Mouse (Mus musculus): ENCODE measurements around the gene Ndufs7. TPM values are rescaled to one million over a fixed set of nuclear protein-coding genes. Genes with fewer than 3 reads are reported as not detected.

Gene Ndufs7
- total and polyA plus RNA-seq, 3 experiments, result 377 to 458 TPM; not detected in 1

- Histone ChIP-seq H3K9me3 (replicated peaks; ENCODE audit: insufficient read depth, low read length) (no peaks in the 10 kb centered on the region), H3K4me3 (ENCODE audit: control insufficient read depth in 1 of 2, insufficient read depth in 1 of 2, low read depth in 2 of 2, low read length in 2 of 2) (no peak overlapping the region), H3K36me3 (ENCODE audit: control insufficient read depth in 1 of 2, insufficient read depth in 2 of 2, low read length in 2 of 2) (no peaks in the 10 kb centered on the region; a peak in 1 of 4 replicates), H3K27me3 (ENCODE audit: control insufficient read depth in 1 of 2, insufficient read depth in 2 of 2, low read length in 2 of 2) (no peaks in the 10 kb centered on the region), H3K79me2 (ENCODE audit: control insufficient read depth, insufficient read depth, low read length, poor library complexity) (peaks cover 15% of the 10 kb centered on the region), H3K4me1 (ENCODE audit: control insufficient read depth in 1 of 2, insufficient read depth in 2 of 2, low read length in 2 of 2) (peaks cover 0 to 3% of the 10 kb centered on the region in 2 experiments; a peak in 2 of 4 replicates), H3K9ac (ENCODE audit: control insufficient read depth, low read depth, low read length, poor library complexity, severe bottlenecking) (no peak overlapping the region), H3K27ac (ENCODE audit: control insufficient read depth, low read depth, low read length) (no peak overlapping the region)
- no peak for DNase-seq (ENCODE audit: low read depth, low spot score)
- TF ChIP-seq USF2 (IDR thresholded peaks at IDR 0.05; ENCODE audit: borderline replicate concordance in 1 of 2, insufficient read depth in 1 of 2, low read depth in 1 of 2, low read length in 2 of 2) (no peak), MAX (IDR thresholded peaks at IDR 0.05; ENCODE audit: low read length) (no peak), RCOR1 (IDR thresholded peaks at IDR 0.05; ENCODE audit: low read depth, low read length) (no peak), MAZ (IDR thresholded peaks at IDR 0.05; ENCODE audit: low read depth, low read length) (no peak), TBP (IDR thresholded peaks at IDR 0.05; ENCODE audit: low read depth, low read length) (no peak), MYC (IDR thresholded peaks at IDR 0.05; ENCODE audit: low read depth, low read length) (no peak), BHLHE40 (IDR thresholded peaks at IDR 0.05; ENCODE audit: borderline replicate concordance, low read depth, low read length) (no peak), ZNF384 (IDR thresholded peaks at IDR 0.05; ENCODE audit: low read depth, low read length) (no peak), USF1 (IDR thresholded peaks at IDR 0.05; ENCODE audit: low read depth, low read length) (no peak), UBTF (IDR thresholded peaks at IDR 0.05; ENCODE audit: borderline replicate concordance, insufficient read depth, low read depth, low read length) (no peak), POLR2AphosphoS2 (IDR thresholded peaks at IDR 0.05; ENCODE audit: low read length) (no peak), MEF2A (IDR thresholded peaks at IDR 0.05; ENCODE audit: extremely low read depth, insufficient replicate concordance, low read depth, low read length, poor library complexity, severe bottlenecking) (no peak), ZKSCAN1 (IDR thresholded peaks at IDR 0.05; ENCODE audit: low read depth, low read length) (no peak), MYB (IDR thresholded peaks at IDR 0.05; ENCODE audit: low read depth, low read length) (no peak), GATA1 (IDR thresholded peaks at IDR 0.05; ENCODE audit: low read depth, low read length) (no peak), NRF1 (IDR thresholded peaks at IDR 0.05; ENCODE audit: insufficient read depth, low read depth, low read length, poor library complexity, severe bottlenecking) (no peak), NELFE (IDR thresholded peaks at IDR 0.05; ENCODE audit: low read depth, low read length) (no peak), ZMIZ1 (IDR thresholded peaks at IDR 0.05; ENCODE audit: low read depth, low read length) (no peak), KAT2A (conservative IDR thresholded peaks at IDR 0.05; ENCODE audit: low read depth, low read length) (no peak)
These were observed 5.7 kb downstream of the Ndufs7 start for GRCm38 (mm10) chr10:80254331-80255297.

Data from MEL (cell line).